Mouse (Mus musculus): ENCODE results near the gene Kdm2a. TPM values are rescaled to one million over a fixed set of nuclear protein-coding genes. Genes with fewer than 3 reads are reported as not detected.

The Kdm2a gene
- polyA plus RNA-seq, 1 experiment from 2014 or later = 31.4 TPM

- Histone ChIP-seq H3K4me2 (ENCODE audit: low read depth, low read length) (peak overlapping the region; percentile 88), H3K9me3 (ENCODE audit: control insufficient read depth, low read length) (no peaks in the 10 kb centered on the region), H3K27ac (ENCODE audit: low read length) (peak overlapping the region; percentile 53), H3K27me3 (replicated peaks; ENCODE audit: control insufficient read depth, insufficient read depth, low read length) (no peaks in the 10 kb centered on the region), H3K36me3 (ENCODE audit: control insufficient read depth, insufficient read depth, low read length) (no peaks in the 10 kb centered on the region), H3K9ac (ENCODE audit: low read depth, low read length) (peak overlapping the region; percentile 81), H3K4me3 (ENCODE audit: low read length) (peak overlapping the region; percentile 79), H3K4me1 (ENCODE audit: control insufficient read depth, insufficient read depth, low read length) (peaks cover 35% of the 10 kb centered on the region)
- WGBS = 6% methylated on average over 8 of the region's 8 CpGs
- ATAC-seq = no peak
Measured at GRCm38 (mm10) chr19:4438791-4439160, 40.7 kb upstream of the Kdm2a start.

- Histone ChIP-seq H3K9me3 (ENCODE audit: control insufficient read depth, low read length) (no peaks in the 10 kb centered on the region), H3K36me3 (ENCODE audit: control insufficient read depth, insufficient read depth, low read length) (no peaks in the 10 kb centered on the region), H3K4me2 (ENCODE audit: low read depth, low read length) (no peak overlapping the region), H3K9ac (ENCODE audit: low read depth, low read length) (no peak overlapping the region), H3K4me3 (ENCODE audit: low read length) (no peak overlapping the region), H3K27ac (ENCODE audit: low read length) (no peak overlapping the region), H3K4me1 (ENCODE audit: control insufficient read depth, insufficient read depth, low read length) (peaks cover 35% of the 10 kb centered on the region), H3K27me3 (replicated peaks; ENCODE audit: control insufficient read depth, insufficient read depth, low read length) (no peaks in the 10 kb centered on the region)
- no peak for ATAC-seq
- 78% methylated on average over 6 of the region's 6 CpGs for WGBS
Measured at GRCm38 (mm10) chr19:4437886-4438285, 39.8 kb upstream of the Kdm2a start.

- Histone ChIP-seq H3K4me3 (ENCODE audit: low read length) (no peak overlapping the region), H3K9ac (ENCODE audit: low read depth, low read length) (no peak overlapping the region), H3K4me1 (ENCODE audit: control insufficient read depth, insufficient read depth, low read length) (peaks cover 25% of the 10 kb centered on the region), H3K27me3 (replicated peaks; ENCODE audit: control insufficient read depth, insufficient read depth, low read length) (no peaks in the 10 kb centered on the region), H3K27ac (ENCODE audit: low read length) (no peak overlapping the region), H3K4me2 (ENCODE audit: low read depth, low read length) (no peak overlapping the region), H3K36me3 (ENCODE audit: control insufficient read depth, insufficient read depth, low read length) (0 out of 2 replicates have a peak, but pooled peaks cover 3% of the 10 kb centered on the region), H3K9me3 (ENCODE audit: control insufficient read depth, low read length) (no peaks in the 10 kb centered on the region)
- ATAC-seq = no peak
- WGBS = 80% methylated on average over 3 of the region's 3 CpGs
Measured at GRCm38 (mm10) chr19:4436254-4436653, 38.2 kb upstream of the Kdm2a start.

GRCm38 (mm10) chr19:4434999-4435398 is 36.9 kb upstream of the Kdm2a start:
- H3K27ac ChIP-seq (ENCODE audit: low read length) = no peak overlapping the region
- no peak overlapping the region for H3K9ac ChIP-seq (ENCODE audit: low read depth, low read length)
- peaks cover 14% of the 10 kb centered on the region for H3K4me1 ChIP-seq (ENCODE audit: control insufficient read depth, insufficient read depth, low read length)
- WGBS = 90% methylated on average over 1 of the region's 1 CpGs
- 0 out of 2 replicates have a peak, but pooled peaks cover 3% of the 10 kb centered on the region for H3K36me3 ChIP-seq (ENCODE audit: control insufficient read depth, insufficient read depth, low read length)
- no peak for ATAC-seq
- H3K9me3 ChIP-seq (ENCODE audit: control insufficient read depth, low read length) = no peaks in the 10 kb centered on the region
- H3K4me3 ChIP-seq (ENCODE audit: low read length) = no peak overlapping the region
- no peaks in the 10 kb centered on the region for H3K27me3 ChIP-seq (replicated peaks; ENCODE audit: control insufficient read depth, insufficient read depth, low read length)
- no peak overlapping the region for H3K4me2 ChIP-seq (ENCODE audit: low read depth, low read length)

GRCm38 (mm10) chr19:4433756-4434155 is 35.7 kb upstream of the Kdm2a start:
- Histone ChIP-seq H3K9me3 (ENCODE audit: control insufficient read depth, low read length) (no peaks in the 10 kb centered on the region), H3K9ac (ENCODE audit: low read depth, low read length) (no peak overlapping the region), H3K4me3 (ENCODE audit: low read length) (no peak overlapping the region), H3K4me2 (ENCODE audit: low read depth, low read length) (no peak overlapping the region), H3K36me3 (ENCODE audit: control insufficient read depth, insufficient read depth, low read length) (0 out of 2 replicates have a peak, but pooled peaks cover 3% of the 10 kb centered on the region), H3K27me3 (replicated peaks; ENCODE audit: control insufficient read depth, insufficient read depth, low read length) (no peaks in the 10 kb centered on the region), H3K4me1 (ENCODE audit: control insufficient read depth, insufficient read depth, low read length) (peaks cover 7% of the 10 kb centered on the region; the same call in 1 of the 2 replicates), H3K27ac (ENCODE audit: low read length) (no peak overlapping the region)
- 84% methylated on average over 1 of the region's 1 CpGs for whole genome bisulfite sequencing
- no peak for ATAC-seq

GRCm38 (mm10) chr19:4430091-4430620 is 32.1 kb upstream of the Kdm2a start:
- no peak overlapping the region for H3K4me2 ChIP-seq (ENCODE audit: low read depth, low read length)
- 89% methylated on average over 4 of the region's 4 CpGs for WGBS
- H3K9me3 ChIP-seq (ENCODE audit: control insufficient read depth, low read length) = no peaks in the 10 kb centered on the region
- H3K4me1 ChIP-seq (ENCODE audit: control insufficient read depth, insufficient read depth, low read length) = no peaks in the 10 kb centered on the region
- ATAC-seq = no peak
- 0 out of 2 replicates have a peak, but pooled peaks cover 3% of the 10 kb centered on the region for H3K36me3 ChIP-seq (ENCODE audit: control insufficient read depth, insufficient read depth, low read length)
- H3K4me3 ChIP-seq (ENCODE audit: low read length) = no peak overlapping the region
- H3K9ac ChIP-seq (ENCODE audit: low read depth, low read length) = no peak overlapping the region
- no peak overlapping the region for H3K27ac ChIP-seq (ENCODE audit: low read length)
- H3K27me3 ChIP-seq (replicated peaks; ENCODE audit: control insufficient read depth, insufficient read depth, low read length) = no peaks in the 10 kb centered on the region

- Histone ChIP-seq H3K9ac (ENCODE audit: low read depth, low read length) (no peak overlapping the region), H3K4me1 (ENCODE audit: control insufficient read depth, insufficient read depth, low read length) (no peaks in the 10 kb centered on the region), H3K27ac (ENCODE audit: low read length) (no peak overlapping the region), H3K9me3 (ENCODE audit: control insufficient read depth, low read length) (no peaks in the 10 kb centered on the region), H3K27me3 (replicated peaks; ENCODE audit: control insufficient read depth, insufficient read depth, low read length) (no peaks in the 10 kb centered on the region), H3K4me3 (ENCODE audit: low read length) (no peak overlapping the region), H3K4me2 (ENCODE audit: low read depth, low read length) (no peak overlapping the region), H3K36me3 (ENCODE audit: control insufficient read depth, insufficient read depth, low read length) (no peaks in the 10 kb centered on the region)
- whole genome bisulfite sequencing = 77% methylated on average over 19 of the region's 19 CpGs
- ATAC-seq = peak; percentile 33; the same call in 1 of the 2 replicates
Measured at GRCm38 (mm10) chr19:4425610-4426366, 27.7 kb upstream of the Kdm2a start.

- no peaks in the 10 kb centered on the region for H3K36me3 ChIP-seq (ENCODE audit: control insufficient read depth, insufficient read depth, low read length)
Measured at GRCm38 (mm10) chr19:4423021-4423420, 24.9 kb upstream of the Kdm2a start.

GRCm38 (mm10) chr19:4422581-4422980 is 24.5 kb upstream of the Kdm2a start:
- Histone ChIP-seq H3K27ac (ENCODE audit: low read length) (no peak overlapping the region), H3K9me3 (ENCODE audit: control insufficient read depth, low read length) (no peaks in the 10 kb centered on the region), H3K36me3 (ENCODE audit: control insufficient read depth, insufficient read depth, low read length) (no peaks in the 10 kb centered on the region), H3K27me3 (replicated peaks; ENCODE audit: control insufficient read depth, insufficient read depth, low read length) (no peaks in the 10 kb centered on the region), H3K4me3 (ENCODE audit: low read length) (no peak overlapping the region), H3K9ac (ENCODE audit: low read depth, low read length) (no peak overlapping the region), H3K4me2 (ENCODE audit: low read depth, low read length) (no peak overlapping the region), H3K4me1 (ENCODE audit: control insufficient read depth, insufficient read depth, low read length) (no peaks in the 10 kb centered on the region; the same call in 1 of the 2 replicates)
- 95% methylated on average over 3 of the region's 3 CpGs for WGBS
- ATAC-seq = no peak

More at GRCm38 (mm10) chr19:4423021-4423420, 24.9 kb upstream of the Kdm2a start:
- H3K4me3 ChIP-seq (ENCODE audit: low read length) = no peak overlapping the region
- H3K9me3 ChIP-seq (ENCODE audit: control insufficient read depth, low read length) = no peaks in the 10 kb centered on the region
- ATAC-seq = no peak
- no peaks in the 10 kb centered on the region for H3K27me3 ChIP-seq (replicated peaks; ENCODE audit: control insufficient read depth, insufficient read depth, low read length)
- no peak overlapping the region for H3K9ac ChIP-seq (ENCODE audit: low read depth, low read length)
- H3K27ac ChIP-seq (ENCODE audit: low read length) = no peak overlapping the region
- H3K4me2 ChIP-seq (ENCODE audit: low read depth, low read length) = no peak overlapping the region
- no peaks in the 10 kb centered on the region; the same call in 1 of the 2 replicates for H3K4me1 ChIP-seq (ENCODE audit: control insufficient read depth, insufficient read depth, low read length)
- WGBS = 85% methylated on average over 3 of the region's 3 CpGs

Measured in intestine, embryonic 16.5 days (tissue).